Mouse (Mus musculus) stomach, embryonic 14.5 days (tissue): ENCODE measurements around the gene Ep300. TPM values are rescaled to one million over a fixed set of nuclear protein-coding genes. Genes with fewer than 3 reads are reported as not detected.

Experiments used
- ATAC-seq: fragments of 200-750 bp; cut with Nextera tagmentation; 2 replicates; pipeline ENCODE4 v1.8.0; 2017; ENCODE audit warnings: low read depth, moderate TSS enrichment; ENCODE audit not compliant: insufficient number of reproducible peaks, insufficient read depth, low FRiP score
- H3K27ac ChIP-seq: fragments of 300-500 bp; sonication (generic); 2 replicates; pipeline ENCODE4 v1.5.1; 2014; ENCODE audit warnings: mild to moderate bottlenecking, low read length, moderate library complexity, mixed read lengths
- H3K27me3 ChIP-seq: fragments of 300-500 bp; sonication (generic); 2 replicates; pipeline ENCODE4 v1.6.1; 2014; ENCODE audit warnings: low read length, control low read depth, mixed read lengths; ENCODE audit not compliant: control insufficient read depth, insufficient read depth
- H3K36me3 ChIP-seq: fragments of 300-500 bp; sonication (generic); 2 replicates; pipeline ENCODE4 v1.6.1; 2014; ENCODE audit warnings: mild to moderate bottlenecking, control low read depth, low read length, moderate library complexity, mixed read lengths; ENCODE audit not compliant: control insufficient read depth, insufficient read depth
- H3K4me1 ChIP-seq: fragments of 300-500 bp; sonication (generic); 2 replicates; pipeline ENCODE4 v1.6.1; 2014; ENCODE audit warnings: low read length, control low read depth, mixed read lengths; ENCODE audit not compliant: control insufficient read depth, insufficient read depth
- H3K4me2 ChIP-seq: fragments of 300-500 bp; sonication (generic); replicated peaks from 2 replicates; pipeline ENCODE4 v1.6.1; 2014; ENCODE audit warnings: low read depth, low read length, control low read depth
- H3K4me3 ChIP-seq: fragments of 300-500 bp; sonication (generic); 2 replicates; pipeline ENCODE4 v1.5.1; 2014; ENCODE audit warnings: low read depth, low read length, control low read depth
- H3K9ac ChIP-seq: fragments of 300-500 bp; sonication (generic); replicated peaks from 2 replicates; pipeline ENCODE4 v1.6.1; 2014; ENCODE audit warnings: low read depth, mild to moderate bottlenecking, control low read depth, low read length, moderate library complexity, mixed read lengths
- H3K9me3 ChIP-seq: fragments of 300-500 bp; sonication (generic); 2 replicates; pipeline ENCODE4 v1.6.1; 2016; ENCODE audit warnings: low read depth, low read length, control low read depth; ENCODE audit not compliant: control insufficient read depth
- WGBS: fragments of 180-500 bp; shearing (Covaris S2); extraction: QIAGEN DNeasy Blood & Tissue Kit; methylation state at CpG from one replicate; pipeline ENCODE4 v1.1.7; 2014; 5-methylcytosine and 5-hydroxymethylcytosine counted together
- polyA plus RNA-seq: library from polyadenylated mRNA; unstranded; fragments of >200 nt; fragmentation: Nextera tagmentation; extraction: Ambion mirVana; gene quantifications from 2 replicates; pipeline ENCODE4 v1.2.1, GENCODE M21; 2014

Ep300 gene
- polyA plus RNA-seq, 1 experiment from 2014 or later, result 39.7 TPM

DNA sequence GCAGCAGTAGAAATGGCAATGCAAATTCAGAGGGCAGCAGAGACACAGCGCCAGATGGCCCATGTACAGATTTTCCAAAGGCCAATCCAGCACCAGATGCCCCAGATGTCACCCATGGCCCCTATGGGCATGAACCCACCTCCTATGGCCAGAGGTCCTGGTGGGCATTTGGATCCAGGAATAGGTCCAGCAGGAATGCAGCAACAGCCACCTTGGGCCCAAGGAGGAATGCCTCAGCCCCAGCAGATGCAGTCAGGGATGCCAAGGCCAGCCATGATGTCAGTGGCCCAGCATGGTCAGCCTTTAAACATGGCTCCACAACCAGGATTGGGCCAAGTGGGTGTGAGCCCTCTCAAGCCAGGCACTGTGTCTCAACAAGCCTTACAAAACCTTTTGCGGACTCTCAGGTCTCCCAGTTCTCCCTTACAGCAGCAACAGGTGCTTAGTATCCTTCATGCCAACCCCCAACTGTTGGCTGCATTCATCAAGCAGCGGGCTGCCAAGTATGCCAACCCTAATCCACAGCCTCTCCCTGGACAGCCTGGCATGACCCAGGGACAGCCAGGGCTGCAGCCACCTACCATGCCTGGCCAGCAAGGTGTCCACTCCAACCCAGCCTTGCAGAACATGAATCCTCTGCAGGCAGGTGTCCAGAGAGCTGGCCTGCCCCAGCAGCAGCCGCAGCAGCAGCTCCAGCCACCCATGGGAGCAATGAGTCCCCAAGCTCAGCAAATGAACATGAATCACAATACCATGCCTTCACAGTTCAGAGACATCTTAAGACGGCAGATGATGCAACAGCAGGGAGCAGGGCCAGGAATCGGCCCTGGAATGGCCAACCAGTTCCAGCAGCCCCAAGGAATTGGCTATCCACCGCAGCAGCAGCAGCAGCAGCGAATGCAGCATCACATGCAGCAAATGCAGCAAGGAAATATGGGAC lies 64.6 kb downstream of the Ep300 start:
- Histone ChIP-seq H3K27me3 (no peaks in the 10 kb centered on the region), H3K9ac (no peak overlapping the region), H3K27ac (no peak overlapping the region), H3K4me1 (no peaks in the 10 kb centered on the region), H3K9me3 (no peaks in the 10 kb centered on the region), H3K36me3 (peaks cover 56% of the 10 kb centered on the region), H3K4me2 (no peak overlapping the region), H3K4me3 (no peak overlapping the region)
- no peak for ATAC-seq
- WGBS, result 93% methylated on average over 8 of the region's 8 CpGs

DNA sequence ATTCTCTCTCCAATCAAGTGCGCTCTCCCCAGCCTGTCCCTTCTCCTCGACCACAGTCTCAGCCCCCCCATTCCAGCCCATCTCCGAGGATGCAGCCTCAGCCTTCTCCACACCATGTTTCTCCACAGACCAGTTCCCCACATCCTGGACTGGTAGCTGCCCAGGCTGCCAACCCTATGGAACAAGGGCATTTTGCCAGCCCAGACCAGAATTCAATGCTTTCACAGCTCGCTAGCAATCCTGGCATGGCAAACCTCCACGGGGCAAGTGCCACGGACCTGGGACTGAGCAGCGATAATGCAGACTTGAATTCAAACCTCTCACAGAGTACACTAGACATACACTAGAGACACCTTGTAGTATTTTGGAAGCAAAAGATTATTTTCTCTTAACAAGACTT lies 65.5 kb downstream of the Ep300 start:
- peaks cover 49% of the 10 kb centered on the region for H3K36me3 ChIP-seq
- no peak for ATAC-seq
- H3K4me1 ChIP-seq, result no peaks in the 10 kb centered on the region
- H3K9me3 ChIP-seq, result no peaks in the 10 kb centered on the region
- no peak overlapping the region for H3K4me2 ChIP-seq
- no peaks in the 10 kb centered on the region for H3K27me3 ChIP-seq
- no peak overlapping the region for H3K27ac ChIP-seq
- H3K4me3 ChIP-seq, result no peak overlapping the region
- 92% methylated on average over 7 of the region's 7 CpGs for WGBS
- no peak overlapping the region for H3K9ac ChIP-seq

DNA sequence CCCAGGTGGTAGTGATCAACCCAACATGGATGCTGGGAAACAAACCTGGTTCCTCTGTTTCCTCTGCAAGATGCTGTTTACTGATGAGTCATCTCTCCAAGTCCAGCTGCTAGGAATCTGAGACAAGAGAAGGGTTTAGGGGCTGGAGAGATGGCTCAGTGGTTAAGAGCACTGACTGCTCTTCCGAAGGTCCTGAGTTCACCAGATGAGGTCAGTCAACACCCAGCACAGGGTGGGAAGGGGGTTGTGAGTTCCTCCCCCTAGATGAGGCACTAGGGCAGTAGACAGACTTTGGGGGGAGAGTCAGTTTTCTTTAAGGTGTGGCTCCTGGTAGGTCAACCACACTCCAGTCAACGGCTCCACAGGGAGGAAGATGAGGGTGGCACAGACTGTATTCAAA lies 76.5 kb downstream of the Ep300 start:
- Histone ChIP-seq H3K4me3 (no peak overlapping the region), H3K27ac (no peak overlapping the region), H3K9me3 (no peaks in the 10 kb centered on the region), H3K36me3 (no peaks in the 10 kb centered on the region), H3K27me3 (no peaks in the 10 kb centered on the region), H3K4me1 (0 out of 2 replicates have a peak, but pooled peaks cover 4% of the 10 kb centered on the region), H3K4me2 (no peak overlapping the region), H3K9ac (no peak overlapping the region)
- ATAC-seq, result no peak
- 87% methylated on average over 2 of the region's 2 CpGs for WGBS

GRCm38 (mm10) chr15:81663281-81663680 lies 78.1 kb downstream of the Ep300 start:
- no peak for ATAC-seq
- Histone ChIP-seq H3K9me3 (no peaks in the 10 kb centered on the region), H3K27ac (no peak overlapping the region), H3K4me1 (0 out of 2 replicates have a peak, but pooled peaks cover 4% of the 10 kb centered on the region), H3K4me3 (peak overlapping the region; percentile 81), H3K27me3 (no peaks in the 10 kb centered on the region), H3K36me3 (peaks cover 7% of the 10 kb centered on the region; the same call in 1 of the 2 replicates), H3K9ac (no peak overlapping the region), H3K4me2 (peak overlapping the region; percentile 71)
- WGBS, result 61% methylated on average over 10 of the region's 10 CpGs

DNA sequence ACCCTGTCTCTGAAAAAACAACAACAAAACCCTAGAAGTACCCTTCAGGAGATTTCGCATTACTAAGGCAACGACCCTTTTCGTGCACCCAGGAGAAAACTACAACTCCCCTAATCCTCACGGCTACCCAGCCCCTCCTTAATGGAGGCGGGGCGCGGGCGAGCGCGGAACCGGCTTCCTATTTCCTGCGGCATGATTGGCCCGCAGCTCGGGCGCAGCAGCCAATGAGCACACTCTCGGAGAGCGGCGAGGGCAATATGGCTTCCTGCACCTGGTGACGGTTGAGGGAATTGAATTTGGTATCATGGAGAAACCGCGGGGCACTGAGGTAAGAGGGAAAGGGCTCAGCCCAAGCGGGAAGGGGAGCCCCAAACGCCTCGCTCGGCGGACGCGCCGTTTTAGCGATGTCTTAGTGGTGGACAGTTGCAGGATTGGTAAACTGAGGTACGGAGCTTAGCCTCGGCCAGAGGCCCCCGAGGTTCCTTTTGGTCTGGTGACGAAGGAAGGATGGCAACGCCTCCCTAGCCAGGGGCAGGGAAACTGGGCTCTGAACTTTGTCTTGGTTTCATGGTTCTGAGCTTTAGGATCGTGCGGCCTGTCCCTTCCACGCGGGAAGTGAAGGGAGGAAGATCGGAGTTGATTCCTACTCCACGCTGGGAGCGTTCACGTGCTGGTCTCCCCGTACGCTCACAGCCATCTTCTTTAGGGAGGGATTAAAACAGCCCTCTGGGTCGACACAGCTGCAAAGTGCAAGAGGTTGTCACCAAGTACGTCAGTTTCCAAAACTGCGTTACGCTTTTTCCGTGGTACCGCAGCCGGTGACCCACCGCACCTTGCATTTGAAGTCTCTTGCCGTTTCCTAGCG lies 78.8 kb downstream of the Ep300 start, which contains the start of gene L3mbtl2:
Gene L3mbtl2, plus strand, starts transcription at position 193 of the 865 bp plus-strand sequence.
- Histone ChIP-seq H3K4me2 (peak within 1 kb of the TSS; percentile 71), H3K27ac (no peak within 1 kb of the TSS), H3K27me3 (no peaks in the 10 kb centered on the region), H3K4me1 (0 out of 2 replicates have a peak, but pooled peaks cover 4% of the 10 kb centered on the region), H3K9me3 (no peaks in the 10 kb centered on the region), H3K4me3 (peak within 1 kb of the TSS; percentile 81), H3K36me3 (peaks cover 13% of the 10 kb centered on the region), H3K9ac (peak within 1 kb of the TSS; percentile 52)
- WGBS, result under 1% methylated on average over 55 of the region's 55 CpGs
- peak; percentile 99 for ATAC-seq

- Histone ChIP-seq H3K9me3 (no peaks in the 10 kb centered on the region), H3K9ac (no peak overlapping the region), H3K36me3 (peaks cover 27% of the 10 kb centered on the region), H3K27ac (no peak overlapping the region), H3K4me2 (no peak overlapping the region), H3K4me3 (no peak overlapping the region), H3K27me3 (no peaks in the 10 kb centered on the region), H3K4me1 (0 out of 2 replicates have a peak, but pooled peaks cover 4% of the 10 kb centered on the region)
- ATAC-seq, result no peak
- WGBS, result 91% methylated on average over 10 of the region's 10 CpGs
Measured at GRCm38 (mm10) chr15:81666957-81667356, 81.8 kb downstream of the Ep300 start.

GRCm38 (mm10) chr15:81670231-81670640 lies 85.1 kb downstream of the Ep300 start:
- Histone ChIP-seq H3K36me3 (peaks cover 27% of the 10 kb centered on the region), H3K9ac (no peak overlapping the region), H3K4me2 (no peak overlapping the region), H3K27me3 (no peaks in the 10 kb centered on the region), H3K4me3 (no peak overlapping the region), H3K4me1 (no peaks in the 10 kb centered on the region), H3K27ac (no peak overlapping the region), H3K9me3 (no peaks in the 10 kb centered on the region)
- WGBS, result 72% methylated on average over 4 of the region's 4 CpGs
- ATAC-seq, result no peak

- H3K4me2 ChIP-seq, result no peak overlapping the region
- WGBS, result 78% methylated on average over 3 of the region's 3 CpGs
- no peak for ATAC-seq
Measured at GRCm38 (mm10) chr15:81676637-81677036, 91.5 kb downstream of the Ep300 start.

More at GRCm38 (mm10) chr15:81676637-81677036, 91.5 kb downstream of the Ep300 start:
- Histone ChIP-seq H3K36me3 (peaks cover 13% of the 10 kb centered on the region; the same call in 1 of the 2 replicates), H3K4me3 (no peak overlapping the region), H3K9me3 (no peaks in the 10 kb centered on the region), H3K9ac (no peak overlapping the region), H3K4me1 (no peaks in the 10 kb centered on the region), H3K27me3 (no peaks in the 10 kb centered on the region), H3K27ac (no peak overlapping the region)
